Mouse (Mus musculus) intestine, postnatal 0 days (tissue): ENCODE data around the gene Tceal5. TPM values are rescaled to one million over a fixed set of nuclear protein-coding genes. Genes with fewer than 3 reads are reported as not detected.
A peak's percentile ranks its signal among the peaks of the same experiment; 100 is the strongest.

Source experiments
- ATAC-seq: fragments of 200-750 bp; cut with Nextera tagmentation; 2 replicates; pipeline ENCODE4 v1.8.0; 2017; ENCODE audit warnings: mild to moderate bottlenecking, moderate TSS enrichment, moderate library complexity
- H3K27ac ChIP-seq: fragments of 300-500 bp; sonication (generic); 2 replicates; pipeline ENCODE4 v1.5.1; 2014; ENCODE audit warnings: mild to moderate bottlenecking, low read depth, low read length, moderate library complexity
- H3K27me3 ChIP-seq: fragments of 300-500 bp; sonication (generic); replicated peaks from 2 replicates; pipeline ENCODE4 v1.6.1; 2014; ENCODE audit warnings: low read length, mixed read lengths; ENCODE audit not compliant: control insufficient read depth, insufficient read depth
- H3K36me3 ChIP-seq: fragments of 300-500 bp; sonication (generic); 2 replicates; pipeline ENCODE4 v1.6.1; 2014; ENCODE audit warnings: mild to moderate bottlenecking, moderate library complexity; ENCODE audit not compliant: control insufficient read depth, insufficient read depth
- H3K4me1 ChIP-seq: fragments of 300-500 bp; sonication (generic); replicated peaks from 2 replicates; pipeline ENCODE4 v1.6.1; 2014; ENCODE audit warnings: antibody characterized with exemption, low read length, mixed read lengths; ENCODE audit not compliant: control insufficient read depth, insufficient read depth
- H3K4me2 ChIP-seq: fragments of 300-500 bp; sonication (generic); replicated peaks from 2 replicates; pipeline ENCODE4 v1.6.1; 2014; ENCODE audit warnings: low read depth, mild to moderate bottlenecking, moderate library complexity
- H3K4me3 ChIP-seq: fragments of 300-500 bp; sonication (generic); 2 replicates; pipeline ENCODE4 v1.5.1; 2014; ENCODE audit warnings: low read depth, low read length
- H3K9ac ChIP-seq: fragments of 300-500 bp; sonication (generic); 2 replicates; pipeline ENCODE4 v1.6.1; 2014; ENCODE audit warnings: mild to moderate bottlenecking, low read depth, low read length
- H3K9me3 ChIP-seq: fragments of 300-500 bp; sonication (generic); 2 replicates; pipeline ENCODE4 v1.6.1; 2016; ENCODE audit warnings: mixed run types; ENCODE audit not compliant: control insufficient read depth
- CTCF ChIP-seq: sonication (generic); IDR thresholded peaks from 2 replicates; pipeline ENCODE4 v1.5.1; 2016; ENCODE audit warnings: low read depth, mild to moderate bottlenecking, control low read depth, antibody characterized with exemption, moderate library complexity
- WGBS: fragments of 180-500 bp; shearing (Covaris S2); extraction: QIAGEN DNeasy Blood & Tissue Kit; methylation state at CpG from one replicate; pipeline ENCODE4 v1.1.7; 2014; 5-methylcytosine and 5-hydroxymethylcytosine counted together
- polyA plus RNA-seq: library from polyadenylated mRNA; unstranded; fragments of >200 nt; fragmentation: Nextera tagmentation; extraction: Ambion mirVana; gene quantifications from 2 replicates; pipeline ENCODE4 v1.2.1, GENCODE M21; 2015

The Tceal5 gene
- 3.4 and 5.3 TPM in 2 replicates for polyA plus RNA-seq

- Histone ChIP-seq H3K4me3 (peak within 1 kb of the TSS; percentile 33), H3K4me1 (no peaks in the 10 kb centered on the region), H3K36me3 (no peaks in the 10 kb centered on the region), H3K9ac (no peak within 1 kb of the TSS), H3K9me3 (no peaks in the 10 kb centered on the region), H3K27me3 (no peaks in the 10 kb centered on the region), H3K4me2 (peak within 1 kb of the TSS; percentile 62), H3K27ac (no peak within 1 kb of the TSS)
- 16% methylated on average over 9 of the region's 9 CpGs for WGBS
- TF ChIP-seq CTCF, result no peak
- no peak for ATAC-seq
These were observed at the start of gene Tceal5 for GRCm38 (mm10) chrX:136203664-136204066. TSS of gene Tceal5 (minus strand) at chrX:136203876.

GRCm38 (mm10) chrX:136252023-136252729, 48.5 kb upstream of the Tceal5 start:
- H3K9me3 ChIP-seq, result no peaks in the 10 kb centered on the region
- H3K4me3 ChIP-seq, result no peak overlapping the region
- H3K4me2 ChIP-seq, result no peak overlapping the region
- no peak overlapping the region for H3K27ac ChIP-seq
- H3K9ac ChIP-seq, result no peak overlapping the region
- no peaks in the 10 kb centered on the region for H3K36me3 ChIP-seq
- WGBS, result 39% methylated on average over 6 of the region's 6 CpGs
- H3K27me3 ChIP-seq, result no peaks in the 10 kb centered on the region
- ATAC-seq, result no peak
- H3K4me1 ChIP-seq, result no peaks in the 10 kb centered on the region
- no peak for TF ChIP-seq CTCF

GRCm38 (mm10) chrX:136249671-136250070, 46.0 kb upstream of the Tceal5 start:
- 49% methylated on average over 7 of the region's 7 CpGs for WGBS
- no peak overlapping the region for H3K9ac ChIP-seq
- H3K9me3 ChIP-seq, result no peaks in the 10 kb centered on the region
- H3K27me3 ChIP-seq, result no peaks in the 10 kb centered on the region
- H3K27ac ChIP-seq, result no peak overlapping the region
- no peaks in the 10 kb centered on the region for H3K36me3 ChIP-seq
- H3K4me1 ChIP-seq, result no peaks in the 10 kb centered on the region
- TF ChIP-seq CTCF, result no peak
- no peak overlapping the region for H3K4me3 ChIP-seq
- H3K4me2 ChIP-seq, result no peak overlapping the region
- no peak for ATAC-seq

GRCm38 (mm10) chrX:136248811-136249210, 45.1 kb upstream of the Tceal5 start:
- TF ChIP-seq CTCF, result no peak
- Histone ChIP-seq H3K9ac (no peak overlapping the region), H3K9me3 (no peaks in the 10 kb centered on the region), H3K27me3 (no peaks in the 10 kb centered on the region), H3K36me3 (no peaks in the 10 kb centered on the region), H3K4me1 (no peaks in the 10 kb centered on the region), H3K4me2 (no peak overlapping the region), H3K27ac (no peak overlapping the region), H3K4me3 (no peak overlapping the region)
- peak; percentile 43; the same call in 1 of the 2 replicates for ATAC-seq
- 49% methylated on average over 6 of the region's 6 CpGs for WGBS

GRCm38 (mm10) chrX:136245521-136246071, 41.9 kb upstream of the Tceal5 start:
- H3K4me1 ChIP-seq, result no peaks in the 10 kb centered on the region
- peak; percentile 52 for ATAC-seq
- H3K4me3 ChIP-seq, result peak overlapping the region; percentile 49
- peak overlapping the region; percentile 50; the same call in 1 of the 2 replicates for H3K27ac ChIP-seq
- TF ChIP-seq CTCF, result no peak
- H3K27me3 ChIP-seq, result no peaks in the 10 kb centered on the region
- peak overlapping the region; percentile 45 for H3K9ac ChIP-seq
- no peaks in the 10 kb centered on the region for H3K36me3 ChIP-seq
- peak overlapping the region; percentile 61 for H3K4me2 ChIP-seq
- 19% methylated on average over 13 of the region's 15 CpGs for WGBS
- H3K9me3 ChIP-seq, result no peaks in the 10 kb centered on the region

GRCm38 (mm10) chrX:136244574-136245229, 41.0 kb upstream of the Tceal5 start, which contains the start of gene Tceal9:
TSS of gene Tceal9 (plus strand) at chrX:136245079.
- H3K4me2 ChIP-seq, result peak within 1 kb of the TSS; percentile 61
- H3K36me3 ChIP-seq, result no peaks in the 10 kb centered on the region
- ATAC-seq, result peak; percentile 86
- TF ChIP-seq CTCF, result no peak
- no peaks in the 10 kb centered on the region for H3K9me3 ChIP-seq
- H3K4me3 ChIP-seq, result peak within 1 kb of the TSS; percentile 49
- H3K9ac ChIP-seq, result peak within 1 kb of the TSS; percentile 45
- H3K27me3 ChIP-seq, result no peaks in the 10 kb centered on the region
- 17% methylated on average over 20 of the region's 20 CpGs for WGBS
- H3K27ac ChIP-seq, result peak within 1 kb of the TSS; percentile 50; the same call in 1 of the 2 replicates
- H3K4me1 ChIP-seq, result no peaks in the 10 kb centered on the region
